24 mouse cellular contexts compared by ENCODE assay signal in the genomic region with DNA sequence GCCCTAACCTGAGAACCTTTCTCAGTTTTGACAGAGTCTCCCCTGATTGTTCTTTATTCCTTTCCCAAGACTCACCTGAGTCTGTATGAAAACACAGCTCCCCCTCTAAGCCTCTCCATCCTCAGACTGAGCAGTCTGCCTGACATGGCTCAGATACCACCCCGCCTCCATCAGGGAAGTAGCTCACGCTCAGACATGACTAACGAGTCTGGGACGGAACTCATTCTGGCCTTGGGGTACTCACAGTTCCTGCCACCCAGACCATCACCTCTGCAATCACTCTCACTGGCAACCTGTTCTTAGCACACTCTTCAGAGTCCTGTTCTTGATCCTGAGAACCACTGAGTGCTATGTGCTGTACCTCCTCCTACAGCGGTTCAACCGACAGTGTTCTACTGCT. TPM values are rescaled to one million over a fixed set of nuclear protein-coding genes. Genes with fewer than 3 reads are reported as not detected.
DNase-seq lines count a peak whose midpoint lies in the region; ATAC-seq lines count a peak whose summit lies in the region.
"Had no signal": no experiment of that assay in that cellular context is flagged by ENCODE, and none has a peak within 500 bp of the region (broad histone marks: within the 10 kb centered on the region; RNA-seq: fewer than 3 reads in every experiment).

No protein-coding gene starts in this region.

- no peak overlapping the region for H3K4me3 ChIP-seq in limb, embryonic 12.5 days (replicated peaks)
- H3K4me3 ChIP-seq in limb, embryonic 10.5 days: no peak overlapping the region
- H3K4me3 ChIP-seq: embryonic facial prominence, embryonic 10.5 days; embryonic facial prominence, embryonic 13.5 days; erythroblast, embryonic 14.5 days; forebrain, embryonic 12.5 days; forebrain, embryonic 15.5 days; heart, adult 2 months; heart, embryonic 10.5 days; heart, embryonic 13.5 days; hindbrain, embryonic 12.5 days; hindbrain, embryonic 15.5 days had no signal

- no peaks in the 10 kb centered on the region for H3K27me3 ChIP-seq in limb, embryonic 12.5 days
- no peaks in the 10 kb centered on the region for H3K27me3 ChIP-seq in limb, embryonic 10.5 days (ENCODE audit: low read depth, poor library complexity, severe bottlenecking)
- H3K27me3 ChIP-seq: embryonic facial prominence, embryonic 13.5 days; forebrain, embryonic 12.5 days; forebrain, embryonic 15.5 days; heart, embryonic 13.5 days; hindbrain, embryonic 12.5 days; hindbrain, embryonic 15.5 days had no signal

- no peak overlapping the region for H3K4me2 ChIP-seq in limb, embryonic 12.5 days
- H3K4me2 ChIP-seq: embryonic facial prominence, embryonic 13.5 days; forebrain, embryonic 12.5 days; forebrain, embryonic 15.5 days; heart, embryonic 13.5 days; hindbrain, embryonic 12.5 days; hindbrain, embryonic 15.5 days had no signal

- WGBS in limb, embryonic 12.5 days: 66% methylated on average over 6 of the region's 6 CpGs
- 89% methylated on average over 6 of the region's 6 CpGs for WGBS in limb, embryonic 10.5 days

- peaks cover 6% of the 10 kb centered on the region for H3K36me3 ChIP-seq in limb, embryonic 12.5 days
- H3K36me3 ChIP-seq in limb, embryonic 10.5 days: peaks cover 9% of the 10 kb centered on the region
- H3K36me3 ChIP-seq: embryonic facial prominence, embryonic 13.5 days; forebrain, embryonic 15.5 days; hindbrain, embryonic 12.5 days; hindbrain, embryonic 15.5 days had no signal

- peaks cover 11% of the 10 kb centered on the region for H3K4me1 ChIP-seq in limb, embryonic 12.5 days (replicated peaks)
- no peaks in the 10 kb centered on the region for H3K4me1 ChIP-seq in limb, embryonic 10.5 days
- H3K4me1 ChIP-seq: embryonic facial prominence, embryonic 10.5 days; embryonic facial prominence, embryonic 13.5 days; forebrain, embryonic 12.5 days; forebrain, embryonic 15.5 days; heart, embryonic 10.5 days; hindbrain, embryonic 12.5 days; hindbrain, embryonic 15.5 days had no signal

- H3K9me3 ChIP-seq in limb, embryonic 12.5 days: no peaks in the 10 kb centered on the region
- H3K9me3 ChIP-seq in limb, embryonic 10.5 days (replicated peaks): no peaks in the 10 kb centered on the region
- H3K9me3 ChIP-seq: embryonic facial prominence, embryonic 10.5 days; embryonic facial prominence, embryonic 13.5 days; forebrain, embryonic 12.5 days; forebrain, embryonic 15.5 days; heart, embryonic 10.5 days; heart, embryonic 13.5 days; hindbrain, embryonic 12.5 days; hindbrain, embryonic 15.5 days had no signal

- DNase-seq in adrenal gland, postnatal 10 days: peak; percentile 28
- DNase-seq in adrenal gland, postnatal 25 days: no peak
- no peak for DNase-seq in limb, embryonic 10.5 days (ENCODE audit: low spot score)
- DNase-seq in adrenal gland, postnatal 36 days: peak; percentile 31 to 50
- DNase-seq in c-Kit-positive CD71-negative TER-119-negative erythroid progenitor cells, embryonic 14.5 days (ENCODE audit: low read depth): peak; percentile 12
- DNase-seq: cerebellum, adult 11-12 months; cerebellum, adult 8-10 months; cerebellum, postnatal 10 days; cerebellum, postnatal 36 days; embryo, embryonic 11 days; gastrocnemius, postnatal 25 days; heart, adult 2 months had no signal

- H3K27ac ChIP-seq in limb, embryonic 12.5 days: 0 out of 2 replicates have a peak overlapping the region, but pooled peaks have one; percentile 14
- no peak overlapping the region for H3K27ac ChIP-seq in limb, embryonic 10.5 days
- H3K27ac ChIP-seq: embryonic facial prominence, embryonic 10.5 days; embryonic facial prominence, embryonic 13.5 days; forebrain, embryonic 12.5 days; forebrain, embryonic 15.5 days; heart, adult 2 months; heart, embryonic 10.5 days; heart, embryonic 13.5 days; hindbrain, embryonic 12.5 days; hindbrain, embryonic 15.5 days had no signal

- no peak overlapping the region for H3K9ac ChIP-seq in limb, embryonic 12.5 days (replicated peaks)
- H3K9ac ChIP-seq: embryonic facial prominence, embryonic 13.5 days; forebrain, embryonic 12.5 days; forebrain, embryonic 15.5 days; heart, embryonic 13.5 days; hindbrain, embryonic 12.5 days; hindbrain, embryonic 15.5 days had no signal

- ATAC-seq in limb, embryonic 12.5 days (ENCODE audit: insufficient number of reproducible peaks, insufficient read depth, low FRiP score, low TSS enrichment, low read depth): no peak
- ATAC-seq: CD4-positive, CD25-positive, alpha-beta regulatory T cell, adult 4 months; forebrain, embryonic 15.5 days; intestine, postnatal 0 days had no signal

RNA-seq across cellular contexts. Expression of gene Zranb3, which starts 38.1 kb away (rescaled TPM):
- 1 to 10 TPM; 5.4 to 8.6 TPM for total RNA-seq in adrenal gland, postnatal 10 days (2021)
- 5.0 and 7.9 TPM in 2 replicates for total RNA-seq in adrenal gland, postnatal 25 days (2021)
- polyA plus RNA-seq in limb, embryonic 12.5 days (2016; fragmentation: Nextera tagmentation; extraction: Ambion mirVana): 13.8 and 14.1 TPM in 2 replicates
- polyA plus RNA-seq in limb, embryonic 10.5 days (2016; fragmentation: Nextera tagmentation; extraction: Ambion mirVana): 12.5 and 16.6 TPM in 2 replicates
- 1 to 10 TPM; 4.3 to 4.6 TPM for total RNA-seq in adrenal gland, postnatal 36 days (2021)

RNA-seq across cellular contexts. Expression of gene R3hdm1, which starts 38.4 kb away (rescaled TPM):
- total RNA-seq in adrenal gland, postnatal 10 days (2021): 10 to 100 TPM; 61.2 to 79.4 TPM
- 79.0 and 90.1 TPM in 2 replicates for total RNA-seq in adrenal gland, postnatal 25 days (2021)
- polyA plus RNA-seq in limb, embryonic 12.5 days (2016; fragmentation: Nextera tagmentation; extraction: Ambion mirVana): 75.5 and 79.1 TPM in 2 replicates
- 77.1 and 86.2 TPM in 2 replicates for polyA plus RNA-seq in limb, embryonic 10.5 days (2016; fragmentation: Nextera tagmentation; extraction: Ambion mirVana)
- total RNA-seq in adrenal gland, postnatal 36 days (2021): 10 to 100 TPM; 72.0 to 75.2 TPM

Comparison
In these comparisons a context has a peak if more than half of its experiments do, and no peak if none do; other contexts are left out.
1. DNase-seq: peak in adrenal gland, postnatal 10 days (single experiment), adrenal gland, postnatal 36 days (2 of 2) and c-Kit-positive CD71-negative TER-119-negative erythroid progenitor cells, embryonic 14.5 days (single experiment); none in adrenal gland, postnatal 25 days (single experiment) and limb, embryonic 10.5 days (single experiment).